Mouse (Mus musculus): ENCODE data around the gene Mtx1. TPM values are rescaled to one million over a fixed set of nuclear protein-coding genes. Genes with fewer than 3 reads are reported as not detected.

The Mtx1 gene
- total RNA-seq (2021), result 100 to 1,000 TPM; 100 to 102 TPM
- long read RNA-seq, experiment 1, transcript Mtx1-201 (8 exons, 1,617 nt), result major isoform, 22 of 38 reads
- long read RNA-seq, experiment 1, partial matches to known transcripts, result 4 of 38 reads
- long read RNA-seq, experiment 1, other reads (novel, unspliced or antisense), result 9 of 38 reads
- long read RNA-seq, experiment 2, transcript Mtx1-201 (8 exons, 1,617 nt), result major isoform, 24 of 45 reads
- long read RNA-seq, experiment 2, partial matches to known transcripts, result 13 of 45 reads
- long read RNA-seq, experiment 2, other reads (novel, unspliced or antisense), result 6 of 45 reads

DNA sequence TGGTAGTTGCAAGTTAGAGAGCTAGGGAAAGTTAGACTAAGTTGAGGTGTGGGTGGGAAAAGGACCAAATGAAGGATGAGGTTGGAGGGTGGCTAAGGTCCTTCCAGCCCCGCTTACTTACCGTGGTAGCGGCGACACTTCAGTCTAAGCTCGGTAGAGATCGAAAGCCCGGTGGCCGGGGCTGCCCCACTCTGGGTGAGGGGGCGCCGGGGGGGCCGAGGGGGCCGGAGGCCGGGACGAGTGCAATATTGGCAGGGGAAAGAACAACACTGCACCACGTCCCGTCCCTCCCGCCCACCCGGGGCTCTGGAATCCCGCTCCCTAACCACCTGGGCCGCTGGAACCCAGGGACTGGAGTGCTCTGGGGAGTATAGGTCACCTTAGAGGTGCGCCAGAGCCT lies at the start of gene Mtx1:
TSS of gene Mtx1 (minus strand) at position 189 of the 400 bp plus-strand sequence.
- no peak for TF ChIP-seq CTCF (conservative IDR thresholded peaks at IDR 0.05)
- no peak for DNase-seq (ENCODE audit: low spot score in 2 of 2)

DNA sequence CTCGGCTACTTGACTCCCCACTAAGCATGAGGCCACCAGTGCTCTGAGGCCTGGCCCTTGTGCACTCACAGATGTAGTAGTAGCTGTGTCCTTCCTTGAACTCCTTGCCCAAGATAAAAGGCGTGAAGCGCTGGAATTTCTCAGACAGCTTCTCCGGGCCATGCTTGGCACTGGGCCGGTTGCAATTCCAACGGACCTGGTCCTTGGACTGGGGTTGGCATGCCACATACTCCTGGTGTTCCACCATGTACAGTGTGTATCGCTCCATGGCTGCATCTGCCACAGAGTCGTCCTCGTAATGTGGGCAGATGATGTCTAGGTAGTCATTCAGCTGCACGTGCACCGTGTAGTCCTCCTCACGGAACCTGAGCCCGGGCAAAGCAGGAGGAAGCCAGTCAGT lies 49.2 kb upstream of the Mtx1 start:
- Histone ChIP-seq H3K4me3 (no peak overlapping the region), H3K27ac (no peak overlapping the region; the same call in 1 of the 2 replicates)
- DNase-seq (ENCODE audit: low spot score in 2 of 2), result no peak
- TF ChIP-seq CTCF (conservative IDR thresholded peaks at IDR 0.05), result no peak

More for the DNA sequence above, at the start of gene Mtx1:
- Histone ChIP-seq H3K27ac (peak within 1 kb of the TSS; percentile 93), H3K4me3 (peak within 1 kb of the TSS; percentile 68)

- DNase-seq (ENCODE audit: low spot score in 2 of 2), result no peak
- TF ChIP-seq CTCF (conservative IDR thresholded peaks at IDR 0.05), result no peak
- Histone ChIP-seq H3K4me3 (no peak overlapping the region), H3K27ac (peak overlapping the region; percentile 41; the same call in 1 of the 2 replicates)
Measured at GRCm38 (mm10) chr3:89271760-89272159, 44.9 kb upstream of the Mtx1 start.

DNA sequence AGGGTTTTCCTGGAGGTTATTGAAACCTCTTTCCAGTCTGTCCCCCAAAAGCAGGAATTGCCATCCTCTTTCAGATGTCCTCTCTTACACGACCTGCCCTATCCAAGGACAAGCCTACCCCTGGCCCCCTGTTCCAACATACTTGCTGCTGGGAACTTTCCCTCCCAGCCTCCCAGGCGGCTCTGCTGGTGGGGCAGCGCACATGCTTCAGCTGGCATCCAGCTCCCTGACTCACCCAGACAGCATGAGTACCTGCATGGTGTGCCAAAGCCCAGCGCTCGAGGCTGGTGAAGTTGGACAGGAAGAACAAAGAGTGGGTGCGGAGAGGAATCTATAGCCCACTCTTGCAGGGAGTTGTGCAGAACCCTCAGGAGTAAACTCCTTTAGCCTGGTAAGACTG lies 44.0 kb upstream of the Mtx1 start:
- DNase-seq (ENCODE audit: low spot score in 2 of 2), result peak; percentile 61 to 69
- no peak for TF ChIP-seq CTCF (conservative IDR thresholded peaks at IDR 0.05)
- peak overlapping the region; percentile 71 for H3K4me3 ChIP-seq
- peak overlapping the region; percentile 94 for H3K27ac ChIP-seq

DNA sequence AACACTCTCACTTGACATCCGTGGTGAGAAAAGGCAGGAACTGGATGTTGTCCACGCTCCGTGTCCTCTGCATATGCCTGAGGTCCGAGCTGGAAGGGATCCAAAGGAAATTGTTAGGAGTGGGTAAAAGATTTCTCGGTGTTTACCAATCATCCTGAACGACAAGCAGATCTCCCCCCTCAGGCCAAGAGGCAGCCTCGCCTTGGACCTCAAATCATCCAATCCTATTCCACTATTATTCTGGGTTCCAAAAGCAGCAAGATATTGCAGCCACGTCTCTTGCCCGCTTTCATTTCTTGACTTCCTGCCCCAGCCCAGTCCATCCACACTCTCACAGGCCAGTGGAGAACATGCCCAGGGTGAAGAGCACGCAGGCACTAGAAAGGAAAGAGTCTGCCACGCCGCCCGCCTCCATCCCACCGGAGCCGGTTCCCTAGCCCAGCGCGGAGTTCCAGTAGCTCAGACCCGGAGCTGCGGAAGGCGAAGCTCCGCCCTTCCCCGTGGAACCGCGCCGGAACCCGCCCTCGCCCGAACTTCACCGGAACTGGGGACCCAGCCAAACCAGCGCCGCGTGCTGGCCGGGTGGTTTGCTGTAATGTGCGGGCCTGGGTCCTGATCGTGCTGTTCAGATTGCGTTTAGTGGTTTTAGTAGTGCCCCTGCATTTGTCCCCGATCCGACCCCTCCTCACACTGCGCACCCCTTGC lies 43.3 kb upstream of the Mtx1 start, which contains the start of gene Slc50a1:
TSS of gene Slc50a1 (minus strand) at position 520 of the 705 bp plus-strand sequence.
- Histone ChIP-seq H3K27ac (peak within 1 kb of the TSS; percentile 94), H3K4me3 (peak within 1 kb of the TSS; percentile 71)
- DNase-seq (ENCODE audit: low spot score in 2 of 2), result peak; percentile 88
- peak; percentile 65 for TF ChIP-seq CTCF (conservative IDR thresholded peaks at IDR 0.05)

DNA sequence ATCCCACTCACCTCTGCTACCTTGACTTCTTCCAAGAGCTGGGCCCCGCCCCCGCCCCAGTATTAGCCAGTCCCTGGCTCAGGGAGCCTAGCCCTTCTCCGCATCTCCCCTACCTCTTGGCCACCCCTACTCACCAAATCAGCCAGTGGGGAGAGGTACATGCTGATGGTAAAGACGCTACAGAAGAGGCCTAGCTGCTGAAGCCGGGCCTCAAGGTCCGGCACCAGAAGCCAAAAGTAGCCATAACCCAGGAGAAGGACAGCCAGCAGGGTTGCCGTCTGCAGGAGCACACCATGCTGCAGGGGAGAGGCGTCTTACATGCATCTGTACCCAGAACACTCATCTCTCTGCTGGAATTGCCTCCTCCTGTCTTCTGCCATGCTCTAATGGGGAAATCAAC lies 42.0 kb upstream of the Mtx1 start:
- peak overlapping the region; percentile 94; the same call in 1 of the 2 replicates for H3K27ac ChIP-seq
- no peak for DNase-seq (ENCODE audit: low spot score in 2 of 2)
- H3K4me3 ChIP-seq, result peak overlapping the region; percentile 71
- no peak for TF ChIP-seq CTCF (conservative IDR thresholded peaks at IDR 0.05)

DNA sequence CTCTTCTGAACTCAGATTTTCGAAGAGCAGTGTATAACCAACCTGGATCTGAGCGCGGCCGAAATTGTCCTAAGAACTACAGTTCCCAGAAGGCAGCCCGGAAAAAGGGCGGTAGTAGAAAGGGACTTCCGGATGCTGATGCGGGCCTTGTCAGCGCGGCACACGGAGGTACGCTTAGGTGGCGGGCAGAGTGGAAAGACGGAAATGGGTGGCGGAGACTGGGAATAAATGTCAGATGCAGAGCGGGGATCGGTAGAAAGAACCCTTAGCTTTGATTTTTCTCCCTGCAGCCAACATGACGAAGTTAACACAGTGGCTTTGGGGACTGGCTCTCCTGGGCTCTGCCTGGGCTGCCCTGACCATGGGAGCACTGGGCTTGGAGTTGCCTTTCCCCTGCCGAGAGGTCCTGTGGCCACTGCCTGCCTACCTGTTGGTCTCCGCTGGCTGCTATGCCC lies 39.6 kb upstream of the Mtx1 start:
- Histone ChIP-seq H3K4me3 (peak overlapping the region; percentile 95), H3K27ac (peak overlapping the region; percentile 97)
- no peak for TF ChIP-seq CTCF (conservative IDR thresholded peaks at IDR 0.05)
- peak; percentile 82 to 87 for DNase-seq (ENCODE audit: low spot score in 2 of 2)

DNA sequence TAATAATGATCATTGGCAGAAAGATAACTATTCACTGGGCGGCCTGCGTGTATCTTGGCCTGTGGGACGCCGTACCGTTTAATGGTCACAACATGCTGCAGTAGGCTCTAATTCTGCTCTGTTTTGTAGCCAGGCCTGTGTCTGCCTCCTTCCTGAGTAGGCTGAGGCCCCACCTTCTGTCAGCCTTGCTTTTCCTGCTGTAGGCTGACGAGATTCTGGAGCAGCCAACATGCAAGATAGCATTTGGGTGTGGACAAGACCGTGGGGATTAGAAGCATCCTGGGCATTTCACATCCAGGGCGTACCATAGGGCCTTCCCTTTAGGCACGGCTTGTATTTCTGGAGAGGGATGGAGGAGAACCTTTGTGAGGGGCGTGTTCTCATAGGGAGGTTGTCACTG lies 35.5 kb upstream of the Mtx1 start:
- TF ChIP-seq CTCF (conservative IDR thresholded peaks at IDR 0.05), result no peak
- DNase-seq (ENCODE audit: low spot score in 2 of 2), result no peak
- no peak overlapping the region for H3K4me3 ChIP-seq
- peak overlapping the region; percentile 62 for H3K27ac ChIP-seq

DNA sequence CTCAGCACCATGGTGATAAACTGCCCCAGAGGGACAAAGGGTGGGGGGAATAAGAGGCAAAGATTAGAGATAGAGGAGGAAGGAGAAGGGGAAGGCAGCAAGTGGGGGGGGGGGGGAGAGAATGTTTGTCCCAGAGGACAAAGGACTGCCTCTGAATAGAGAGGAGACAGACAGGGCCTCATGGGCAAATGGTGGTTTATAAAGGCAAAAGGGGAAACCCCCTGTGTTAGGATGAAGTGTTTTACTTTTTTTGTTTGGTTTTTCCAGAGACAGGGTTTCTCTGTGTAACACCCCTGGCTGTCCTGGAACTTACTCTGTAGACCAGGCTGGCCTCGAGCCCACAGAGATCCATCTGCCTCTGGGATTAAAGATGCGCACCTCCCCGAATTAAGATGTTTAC lies 33.3 kb upstream of the Mtx1 start:
- Histone ChIP-seq H3K4me3 (no peak overlapping the region), H3K27ac (no peak overlapping the region)
- no peak for TF ChIP-seq CTCF (conservative IDR thresholded peaks at IDR 0.05)
- DNase-seq (ENCODE audit: low spot score in 2 of 2), result no peak

GRCm38 (mm10) chr3:89259076-89259475 lies 32.2 kb upstream of the Mtx1 start, which contains the start of gene Dpm3:
Gene Dpm3, plus strand, starts transcription at chr3:89259358.
- H3K27ac ChIP-seq, result no peak within 1 kb of the TSS
- no peak for DNase-seq (ENCODE audit: low spot score in 2 of 2)
- H3K4me3 ChIP-seq, result no peak within 1 kb of the TSS
- TF ChIP-seq CTCF (conservative IDR thresholded peaks at IDR 0.05), result no peak

GRCm38 (mm10) chr3:89256177-89256576 lies 29.3 kb upstream of the Mtx1 start:
- no peak for DNase-seq (ENCODE audit: low spot score in 2 of 2)
- no peak overlapping the region for H3K4me3 ChIP-seq
- no peak overlapping the region for H3K27ac ChIP-seq
- TF ChIP-seq CTCF (conservative IDR thresholded peaks at IDR 0.05), result no peak

- no peak overlapping the region for H3K4me3 ChIP-seq
- no peak for TF ChIP-seq CTCF (conservative IDR thresholded peaks at IDR 0.05)
- no peak for DNase-seq (ENCODE audit: low spot score in 2 of 2)
- H3K27ac ChIP-seq, result no peak overlapping the region
Measured at GRCm38 (mm10) chr3:89254994-89255393, 28.1 kb upstream of the Mtx1 start.

DNA sequence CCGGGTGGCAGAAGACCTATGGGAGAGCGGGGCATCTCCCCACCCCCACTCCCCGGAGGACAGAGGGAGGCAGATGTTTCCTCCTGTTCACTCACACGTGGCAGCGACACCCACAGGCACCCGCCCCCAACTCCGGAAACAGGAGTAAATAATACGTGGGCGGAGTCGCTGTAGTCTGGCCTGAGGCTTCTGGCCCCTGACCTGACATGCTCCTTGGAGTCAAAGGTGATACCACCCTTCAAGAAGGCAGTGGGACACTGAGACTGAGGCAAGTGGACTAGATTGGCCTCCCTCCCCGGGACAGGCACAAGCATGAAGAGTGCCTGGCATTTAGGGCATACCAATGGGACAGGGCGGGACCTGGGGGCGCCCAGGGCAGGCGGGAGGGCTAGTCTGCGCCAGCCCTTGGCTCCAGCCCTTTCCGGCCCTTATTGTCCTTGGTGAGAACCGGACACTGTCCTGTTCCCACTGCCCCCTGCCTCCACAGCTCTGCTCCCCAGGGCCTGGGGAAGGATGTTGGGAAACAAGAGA lies 24.5 kb upstream of the Mtx1 start:
- Histone ChIP-seq H3K4me3 (no peak overlapping the region), H3K27ac (peak overlapping the region; percentile 52)
- no peak for DNase-seq (ENCODE audit: low spot score in 2 of 2)
- no peak for TF ChIP-seq CTCF (conservative IDR thresholded peaks at IDR 0.05)
